In genomic region chr7:130018891-130019290, GRCm38 (mm10) we compare ENCODE assay signal across 19 mouse cellular contexts.
DNase-seq lines count a peak whose midpoint lies in the region; ATAC-seq lines count a peak whose summit lies in the region.
"Had no signal": no experiment of that assay in that cellular context is flagged by ENCODE, and none has a peak within 500 bp of the region (broad histone marks: within the 10 kb centered on the region; RNA-seq: fewer than 3 reads in every experiment).

No protein-coding gene starts in this region.

- peak; percentile 28 for DNase-seq in embryo, embryonic 10 days (ENCODE audit: low spot score)
- no peak for DNase-seq in embryo, embryonic 11 days
- DNase-seq in kidney, postnatal 4 days: no peak
- peak; percentile 61 for DNase-seq in limb, embryonic 11.5 days (ENCODE audit: low spot score)
- DNase-seq in adrenal gland, postnatal 14 days: no peak
- DNase-seq in liver: no peak
- DNase-seq: adrenal gland, postnatal 25 days; cerebellum, adult 2 months; cerebellum, postnatal 10 days; gastrocnemius, postnatal 36 days; heart, adult 18-20 months; heart, postnatal 14 days; kidney, adult 11 months had no signal

- H3K4me1 ChIP-seq in kidney, embryonic 14.5 days (ENCODE audit: control insufficient read depth, insufficient read depth, low read length): peaks cover 18% of the 10 kb centered on the region
- H3K4me1 ChIP-seq in limb, embryonic 11.5 days (ENCODE audit: control insufficient read depth, insufficient read depth, low read length): 0 out of 2 replicates have a peak, but pooled peaks cover 2% of the 10 kb centered on the region

- H3K9me3 ChIP-seq in kidney, embryonic 14.5 days (ENCODE audit: control insufficient read depth, low read length): no peaks in the 10 kb centered on the region
- no peaks in the 10 kb centered on the region for H3K9me3 ChIP-seq in limb, embryonic 11.5 days (ENCODE audit: control insufficient read depth, low read length)
- H3K9me3 ChIP-seq: heart, embryonic 15.5 days had no signal

- ATAC-seq in kidney, embryonic 14.5 days (ENCODE audit: low FRiP score, low TSS enrichment): peak; percentile 46; the same call in 1 of the 2 replicates
- no peak for ATAC-seq in limb, embryonic 11.5 days (ENCODE audit: insufficient number of reproducible peaks, low FRiP score, low TSS enrichment, low read depth)
- ATAC-seq: activated CD4-positive, CD25-positive, alpha-beta regulatory T cell, adult 4 months; forebrain, embryonic 14.5 days had no signal

- no peak overlapping the region for H3K4me3 ChIP-seq in kidney, embryonic 14.5 days (ENCODE audit: low read length)
- H3K4me3 ChIP-seq in limb, embryonic 11.5 days (ENCODE audit: low read depth, low read length): no peak overlapping the region
- H3K4me3 ChIP-seq: heart, embryonic 15.5 days had no signal

- H3K4me2 ChIP-seq in kidney, embryonic 14.5 days (replicated peaks; ENCODE audit: low read depth, low read length): no peak overlapping the region
- H3K4me2 ChIP-seq in limb, embryonic 11.5 days (ENCODE audit: low read depth, severe bottlenecking): no peak overlapping the region
- H3K4me2 ChIP-seq: heart, embryonic 11.5 days; heart, embryonic 15.5 days; hindbrain, embryonic 14.5 days had no signal

- H3K27ac ChIP-seq in kidney, embryonic 14.5 days (ENCODE audit: low read depth, low read length): no peak overlapping the region
- no peak overlapping the region for H3K27ac ChIP-seq in limb, embryonic 11.5 days (replicated peaks; ENCODE audit: low read depth, low read length)
- H3K27ac ChIP-seq: heart, embryonic 15.5 days; hindbrain, embryonic 14.5 days had no signal

- WGBS in kidney, embryonic 14.5 days: 17% methylated on average over 4 of the region's 4 CpGs
- 5% methylated on average over 4 of the region's 4 CpGs for WGBS in limb, embryonic 11.5 days

- no peak overlapping the region for H3K9ac ChIP-seq in kidney, embryonic 14.5 days (ENCODE audit: low read depth, low read length)
- no peak overlapping the region for H3K9ac ChIP-seq in limb, embryonic 11.5 days (ENCODE audit: low read length)
- H3K9ac ChIP-seq: heart, embryonic 15.5 days; hindbrain, embryonic 14.5 days had no signal

- H3K36me3 ChIP-seq in kidney, embryonic 14.5 days (ENCODE audit: control insufficient read depth, insufficient read depth, low read length): no peaks in the 10 kb centered on the region
- H3K36me3 ChIP-seq in limb, embryonic 11.5 days (ENCODE audit: control insufficient read depth, insufficient read depth, low read length): no peaks in the 10 kb centered on the region
- H3K36me3 ChIP-seq: heart, embryonic 15.5 days had no signal

- no peaks in the 10 kb centered on the region for H3K27me3 ChIP-seq in kidney, embryonic 14.5 days (ENCODE audit: control insufficient read depth, insufficient read depth, low read length)
- no peaks in the 10 kb centered on the region for H3K27me3 ChIP-seq in limb, embryonic 11.5 days (ENCODE audit: control insufficient read depth, insufficient read depth, low read length)
- H3K27me3 ChIP-seq: heart, embryonic 15.5 days had no signal

Comparison
In these comparisons a context has a peak if more than half of its experiments do, and no peak if none do; other contexts are left out.
1. DNase-seq: peak in embryo, embryonic 10 days (single experiment) and limb, embryonic 11.5 days (single experiment); none in embryo, embryonic 11 days (single experiment), kidney, postnatal 4 days (0 of 2), adrenal gland, postnatal 14 days (single experiment) and liver (single experiment).